In genomic region chr9:122155193-122155592, GRCm38 (mm10) we compare ENCODE assay signal across 23 mouse cellular contexts. TPM values are rescaled to one million over a fixed set of nuclear protein-coding genes. Genes with fewer than 3 reads are reported as not detected.
DNase-seq lines count a peak whose midpoint lies in the region; ATAC-seq and TF ChIP-seq lines count a peak whose summit lies in the region.
"Had no signal": no experiment of that assay in that cellular context is flagged by ENCODE, and none has a peak within 500 bp of the region (broad histone marks: within the 10 kb centered on the region; RNA-seq: fewer than 3 reads in every experiment).

No protein-coding gene starts in this region.

- 71% methylated on average over 1 of the region's 1 CpGs for WGBS in heart, adult 2 months
- 95% methylated on average over 1 of the region's 1 CpGs for WGBS in heart, embryonic 10.5 days
- 64% methylated on average over 1 of the region's 1 CpGs for WGBS in intestine, postnatal 0 days
- WGBS in intestine, embryonic 16.5 days: 92% methylated on average over 1 of the region's 1 CpGs
- WGBS in stomach, postnatal 0 days: 91% methylated on average over 1 of the region's 1 CpGs
- WGBS in hindbrain, embryonic 16.5 days: 95% methylated on average over 1 of the region's 1 CpGs

- H3K9ac ChIP-seq in heart, adult 2 months (ENCODE audit: low read depth, low read length): no peak overlapping the region
- H3K9ac ChIP-seq in intestine, postnatal 0 days (ENCODE audit: low read depth, low read length): no peak overlapping the region
- no peak overlapping the region for H3K9ac ChIP-seq in intestine, embryonic 16.5 days (ENCODE audit: low read depth, low read length)
- no peak overlapping the region for H3K9ac ChIP-seq in stomach, postnatal 0 days (ENCODE audit: low read length)
- no peak overlapping the region for H3K9ac ChIP-seq in hindbrain, embryonic 16.5 days (ENCODE audit: low read depth, low read length)
- H3K9ac ChIP-seq: embryonic facial prominence, embryonic 13.5 days; embryonic facial prominence, embryonic 15.5 days; forebrain, embryonic 12.5 days had no signal

- peaks cover 39% of the 10 kb centered on the region for H3K4me1 ChIP-seq in heart, adult 2 months (ENCODE audit: control insufficient read depth, insufficient read depth, low read length)
- peaks cover 34% of the 10 kb centered on the region for H3K4me1 ChIP-seq in heart, embryonic 10.5 days
- H3K4me1 ChIP-seq in intestine, postnatal 0 days (replicated peaks; ENCODE audit: control insufficient read depth, insufficient read depth, low read length): peaks cover 6% of the 10 kb centered on the region; the same call in 1 of the 2 replicates
- peaks cover 4% of the 10 kb centered on the region for H3K4me1 ChIP-seq in intestine, embryonic 16.5 days (ENCODE audit: control insufficient read depth, insufficient read depth, low read length)
- H3K4me1 ChIP-seq in stomach, postnatal 0 days (replicated peaks; ENCODE audit: control insufficient read depth, insufficient read depth): no peaks in the 10 kb centered on the region
- no peaks in the 10 kb centered on the region for H3K4me1 ChIP-seq in hindbrain, embryonic 16.5 days (ENCODE audit: control insufficient read depth, insufficient read depth, low read depth, low read length)
- H3K4me1 ChIP-seq: embryonic facial prominence, embryonic 13.5 days; embryonic facial prominence, embryonic 15.5 days; forebrain, embryonic 10.5 days; forebrain, embryonic 12.5 days had no signal

- TF ChIP-seq EP300 in heart, adult 2 months (IDR thresholded peaks at IDR 0.05; ENCODE audit: insufficient read depth, low read depth, low read length): no peak
- TF ChIP-seq EP300 in stomach, postnatal 0 days (optimal IDR thresholded peaks at IDR 0.05): no peak

- ATAC-seq in intestine, postnatal 0 days: peak; percentile 66
- ATAC-seq in intestine, embryonic 16.5 days: no peak
- peak; percentile 55; the same call in 1 of the 2 replicates for ATAC-seq in stomach, postnatal 0 days (ENCODE audit: low FRiP score, low TSS enrichment)
- no peak for ATAC-seq in hindbrain, embryonic 16.5 days
- ATAC-seq: forebrain, embryonic 14.5 days; forebrain, embryonic 16.5 days had no signal

- no peaks in the 10 kb centered on the region for H3K9me3 ChIP-seq in heart, embryonic 10.5 days
- no peaks in the 10 kb centered on the region for H3K9me3 ChIP-seq in intestine, postnatal 0 days (ENCODE audit: control insufficient read depth)
- no peaks in the 10 kb centered on the region for H3K9me3 ChIP-seq in intestine, embryonic 16.5 days (ENCODE audit: control insufficient read depth, low read length)
- H3K9me3 ChIP-seq in stomach, postnatal 0 days (ENCODE audit: control insufficient read depth, low read length): no peaks in the 10 kb centered on the region
- no peaks in the 10 kb centered on the region for H3K9me3 ChIP-seq in hindbrain, embryonic 16.5 days (ENCODE audit: control insufficient read depth, low read length)
- H3K9me3 ChIP-seq: embryonic facial prominence, embryonic 13.5 days; embryonic facial prominence, embryonic 15.5 days had no signal

- no peak overlapping the region for H3K4me3 ChIP-seq in gastrocnemius, adult 2 months
- no peak overlapping the region for H3K4me3 ChIP-seq in heart, adult 2 months
- H3K4me3 ChIP-seq in heart, embryonic 10.5 days: no peak overlapping the region
- H3K4me3 ChIP-seq in intestine, postnatal 0 days (ENCODE audit: low read depth, low read length): no peak overlapping the region
- no peak overlapping the region for H3K4me3 ChIP-seq in intestine, embryonic 16.5 days (ENCODE audit: low read length)
- H3K4me3 ChIP-seq in stomach, postnatal 0 days (ENCODE audit: low read depth, low read length): no peak overlapping the region
- no peak overlapping the region for H3K4me3 ChIP-seq in hindbrain, embryonic 16.5 days (ENCODE audit: low read length)
- H3K4me3 ChIP-seq: embryonic facial prominence, embryonic 13.5 days; embryonic facial prominence, embryonic 15.5 days; erythroblast, embryonic 14.5 days; forebrain, embryonic 10.5 days; forebrain, embryonic 12.5 days had no signal

- peaks cover 14% of the 10 kb centered on the region for H3K79me2 ChIP-seq in heart, adult 2 months (replicated peaks; ENCODE audit: control insufficient read depth, insufficient read depth, low read length)

- intact Hi-C loops in gastrocnemius, adult 2 months (cut with DNase I): loop anchor here (5.0 kb wide), 1 partner anchor 33 kb away; no protein-coding TSS in a partner anchor
- intact Hi-C loops in heart, adult 2 months (cut with DNase I): no loop called here

- TF ChIP-seq POLR2A in heart, adult 2 months (IDR thresholded peaks at IDR 0.05; ENCODE audit: insufficient read depth, low read depth, low read length): no peak

- DNase-seq in gastrocnemius, adult 2 months: no peak
- DNase-seq in gastrocnemius, postnatal 25 days: no peak
- no peak for DNase-seq in heart, adult 2 months
- no peak for DNase-seq in heart, embryonic 10.5 days (ENCODE audit: low spot score)
- no peak for DNase-seq in stomach, postnatal 0 days (ENCODE audit: low spot score)
- DNase-seq: adrenal gland, adult 8-10 months; adrenal gland, postnatal 25 days; cerebellum, adult 11 months; cerebellum, adult 8-10 months; cerebellum, adult 9-11 months; cerebellum, postnatal 14 days; cerebellum, postnatal 36 days; embryo, embryonic 11 days had no signal

- no peaks in the 10 kb centered on the region for H3K27me3 ChIP-seq in heart, adult 2 months (ENCODE audit: control insufficient read depth, insufficient read depth, low read length)
- no peaks in the 10 kb centered on the region for H3K27me3 ChIP-seq in heart, embryonic 10.5 days (ENCODE audit: insufficient read depth, poor library complexity, severe bottlenecking)
- no peaks in the 10 kb centered on the region for H3K27me3 ChIP-seq in intestine, postnatal 0 days (replicated peaks; ENCODE audit: control insufficient read depth, insufficient read depth, low read length)
- H3K27me3 ChIP-seq in intestine, embryonic 16.5 days (replicated peaks; ENCODE audit: control insufficient read depth, insufficient read depth, low read length): no peaks in the 10 kb centered on the region
- no peaks in the 10 kb centered on the region for H3K27me3 ChIP-seq in stomach, postnatal 0 days (ENCODE audit: control insufficient read depth, insufficient read depth, low read length)
- no peaks in the 10 kb centered on the region for H3K27me3 ChIP-seq in hindbrain, embryonic 16.5 days (replicated peaks; ENCODE audit: control insufficient read depth, insufficient read depth, low read length)
- H3K27me3 ChIP-seq: embryonic facial prominence, embryonic 13.5 days; embryonic facial prominence, embryonic 15.5 days; forebrain, embryonic 12.5 days had no signal

- H3K36me3 ChIP-seq in heart, adult 2 months (ENCODE audit: control insufficient read depth, insufficient read depth, low read length): peaks cover 81% of the 10 kb centered on the region
- peaks cover 38% of the 10 kb centered on the region for H3K36me3 ChIP-seq in heart, embryonic 10.5 days
- peaks cover 25% of the 10 kb centered on the region; the same call in 1 of the 2 replicates for H3K36me3 ChIP-seq in intestine, postnatal 0 days (ENCODE audit: control insufficient read depth, insufficient read depth)
- H3K36me3 ChIP-seq in intestine, embryonic 16.5 days (ENCODE audit: control insufficient read depth, insufficient read depth, low read length): peaks cover 3% of the 10 kb centered on the region
- H3K36me3 ChIP-seq in stomach, postnatal 0 days (ENCODE audit: control insufficient read depth, insufficient read depth, low read length): peaks cover 6% of the 10 kb centered on the region
- peaks cover 5% of the 10 kb centered on the region for H3K36me3 ChIP-seq in hindbrain, embryonic 16.5 days (ENCODE audit: control insufficient read depth, insufficient read depth, low read length)

- 0 out of 2 replicates have a peak overlapping the region, but pooled peaks have one; percentile 9 for H3K4me2 ChIP-seq in intestine, postnatal 0 days (replicated peaks; ENCODE audit: low read depth)
- no peak overlapping the region for H3K4me2 ChIP-seq in intestine, embryonic 16.5 days (ENCODE audit: low read depth, low read length)
- H3K4me2 ChIP-seq in stomach, postnatal 0 days (replicated peaks; ENCODE audit: low read depth): no peak overlapping the region
- no peak overlapping the region for H3K4me2 ChIP-seq in hindbrain, embryonic 16.5 days (ENCODE audit: low read length)
- H3K4me2 ChIP-seq: embryonic facial prominence, embryonic 13.5 days; embryonic facial prominence, embryonic 15.5 days; forebrain, embryonic 12.5 days had no signal

- no peak for TF ChIP-seq CTCF in gastrocnemius, adult 2 months (IDR thresholded peaks at IDR 0.05)
- no peak for TF ChIP-seq CTCF in heart, adult 2 months (IDR thresholded peaks at IDR 0.05)
- no peak for TF ChIP-seq CTCF in intestine, postnatal 0 days (IDR thresholded peaks at IDR 0.05; ENCODE audit: low read depth)
- no peak for TF ChIP-seq CTCF in stomach, postnatal 0 days (IDR thresholded peaks at IDR 0.05; ENCODE audit: low read depth)

- peak overlapping the region; percentile 46; the same call in 1 of the 2 replicates for H3K27ac ChIP-seq in gastrocnemius, adult 2 months
- peak overlapping the region; percentile 3 for H3K27ac ChIP-seq in heart, adult 2 months
- no peak overlapping the region for H3K27ac ChIP-seq in heart, embryonic 10.5 days
- peak overlapping the region; percentile 52 for H3K27ac ChIP-seq in intestine, postnatal 0 days (ENCODE audit: low read depth, low read length)
- H3K27ac ChIP-seq in intestine, embryonic 16.5 days (ENCODE audit: low read length): no peak overlapping the region
- H3K27ac ChIP-seq in stomach, postnatal 0 days (replicated peaks): no peak overlapping the region
- no peak overlapping the region for H3K27ac ChIP-seq in hindbrain, embryonic 16.5 days (ENCODE audit: low read depth, low read length)
- H3K27ac ChIP-seq: embryonic facial prominence, embryonic 13.5 days; embryonic facial prominence, embryonic 15.5 days; forebrain, embryonic 10.5 days; forebrain, embryonic 12.5 days had no signal

RNA-seq across cellular contexts. Expression of gene Snrk, which starts 38.1 kb away (rescaled TPM):
- total RNA-seq in gastrocnemius, adult 2 months (2021): 10 to 100 TPM; 55.2 to 80.0 TPM
- total RNA-seq in gastrocnemius, postnatal 25 days (2021): 10 to 100 TPM; 43.2 to 63.0 TPM
- total RNA-seq in heart, adult 2 months (2021): 100 to 1,000 TPM; 142 to 163 TPM
- 68.0 and 89.8 TPM in 2 replicates for polyA plus RNA-seq in heart, adult 2 months (2012; rRNA removed)
- 39.3 and 54.0 TPM in 2 replicates for polyA plus RNA-seq in heart, embryonic 10.5 days (2016; fragmentation: Nextera tagmentation; extraction: Ambion mirVana)
- 35.4 and 35.6 TPM in 2 replicates for polyA plus RNA-seq in intestine, postnatal 0 days (2015; fragmentation: Nextera tagmentation; extraction: Ambion mirVana)
- polyA plus RNA-seq in intestine, embryonic 16.5 days (2015; fragmentation: Nextera tagmentation; extraction: Ambion mirVana): 45.5 and 48.7 TPM in 2 replicates
- 34.0 and 38.2 TPM in 2 replicates for polyA plus RNA-seq in stomach, postnatal 0 days (2015; fragmentation: Nextera tagmentation; extraction: Ambion mirVana)
- 75.8 and 89.4 TPM in 2 replicates for polyA plus RNA-seq in hindbrain, embryonic 16.5 days (2015; fragmentation: Nextera tagmentation; extraction: Ambion mirVana)

Comparison
In these comparisons a context has a peak if more than half of its experiments do, and no peak if none do; other contexts are left out.
1. H3K27ac ChIP-seq: peak in gastrocnemius, adult 2 months (single experiment), heart, adult 2 months (single experiment) and intestine, postnatal 0 days (single experiment); none in heart, embryonic 10.5 days (single experiment), intestine, embryonic 16.5 days (single experiment), stomach, postnatal 0 days (single experiment) and hindbrain, embryonic 16.5 days (single experiment).
2. ATAC-seq: peak in intestine, postnatal 0 days (single experiment) and stomach, postnatal 0 days (single experiment); none in intestine, embryonic 16.5 days (single experiment) and hindbrain, embryonic 16.5 days (single experiment).